Mouse (Mus musculus): ENCODE results near the gene Lgals3. TPM values are rescaled to one million over a fixed set of nuclear protein-coding genes. Genes with fewer than 3 reads are reported as not detected.

Gene Lgals3
- polyA plus RNA-seq, 1 experiment: 150 TPM

- no peak for TF ChIP-seq POLR2A (IDR thresholded peaks at IDR 0.05; ENCODE audit: low read depth, low read length)
- TF ChIP-seq CTCF (IDR thresholded peaks at IDR 0.05; ENCODE audit: borderline replicate concordance, insufficient read depth, low read length): no peak
- H3K27ac ChIP-seq (ENCODE audit: insufficient read depth, low read length): no peak overlapping the region
Observed at GRCm38 (mm10) chr14:47384653-47385052, 17.1 kb downstream of the Lgals3 start.

GRCm38 (mm10) chr14:47386125-47386524 lies 18.6 kb downstream of the Lgals3 start:
- H3K4me1 ChIP-seq (ENCODE audit: control insufficient read depth, insufficient read depth, low read length): no peaks in the 10 kb centered on the region
- TF ChIP-seq POLR2A (IDR thresholded peaks at IDR 0.05; ENCODE audit: low read depth, low read length): no peak
- no peak for TF ChIP-seq CTCF (IDR thresholded peaks at IDR 0.05; ENCODE audit: borderline replicate concordance, insufficient read depth, low read length)

More at GRCm38 (mm10) chr14:47384653-47385052, 17.1 kb downstream of the Lgals3 start:
- Histone ChIP-seq H3K4me1 (ENCODE audit: control insufficient read depth, insufficient read depth, low read length) (no peaks in the 10 kb centered on the region), H3K4me3 (ENCODE audit: insufficient read depth, low read length) (no peak overlapping the region)

GRCm38 (mm10) chr14:47393354-47394094 lies 26.0 kb downstream of the Lgals3 start:
- no peak overlapping the region for H3K27ac ChIP-seq (ENCODE audit: insufficient read depth, low read length)
- H3K4me3 ChIP-seq (ENCODE audit: insufficient read depth, low read length): no peak overlapping the region
- H3K4me1 ChIP-seq (ENCODE audit: control insufficient read depth, insufficient read depth, low read length): no peaks in the 10 kb centered on the region
- no peak for TF ChIP-seq POLR2A (IDR thresholded peaks at IDR 0.05; ENCODE audit: low read depth, low read length)
- TF ChIP-seq CTCF (IDR thresholded peaks at IDR 0.05; ENCODE audit: borderline replicate concordance, insufficient read depth, low read length): no peak

More at GRCm38 (mm10) chr14:47386125-47386524, 18.6 kb downstream of the Lgals3 start:
- Histone ChIP-seq H3K27ac (ENCODE audit: insufficient read depth, low read length) (no peak overlapping the region), H3K4me3 (ENCODE audit: insufficient read depth, low read length) (no peak overlapping the region)

GRCm38 (mm10) chr14:47395007-47395406 lies 27.5 kb downstream of the Lgals3 start:
- TF ChIP-seq POLR2A (IDR thresholded peaks at IDR 0.05; ENCODE audit: low read depth, low read length) (no peak), CTCF (IDR thresholded peaks at IDR 0.05; ENCODE audit: borderline replicate concordance, insufficient read depth, low read length) (no peak)
- no peaks in the 10 kb centered on the region for H3K4me1 ChIP-seq (ENCODE audit: control insufficient read depth, insufficient read depth, low read length)
- H3K4me3 ChIP-seq (ENCODE audit: insufficient read depth, low read length): no peak overlapping the region
- H3K27ac ChIP-seq (ENCODE audit: insufficient read depth, low read length): no peak overlapping the region

- no peak for TF ChIP-seq CTCF (IDR thresholded peaks at IDR 0.05; ENCODE audit: borderline replicate concordance, insufficient read depth, low read length)
- no peak for TF ChIP-seq POLR2A (IDR thresholded peaks at IDR 0.05; ENCODE audit: low read depth, low read length)
- Histone ChIP-seq H3K27ac (ENCODE audit: insufficient read depth, low read length) (no peak overlapping the region), H3K4me1 (ENCODE audit: control insufficient read depth, insufficient read depth, low read length) (no peaks in the 10 kb centered on the region), H3K4me3 (ENCODE audit: insufficient read depth, low read length) (no peak overlapping the region)
Observed at GRCm38 (mm10) chr14:47395462-47396026, 28.0 kb downstream of the Lgals3 start.

GRCm38 (mm10) chr14:47396165-47396652 lies 28.7 kb downstream of the Lgals3 start:
- no peak for TF ChIP-seq POLR2A (IDR thresholded peaks at IDR 0.05; ENCODE audit: low read depth, low read length)
- TF ChIP-seq CTCF (IDR thresholded peaks at IDR 0.05; ENCODE audit: borderline replicate concordance, insufficient read depth, low read length): peak; percentile 63
- Histone ChIP-seq H3K27ac (ENCODE audit: insufficient read depth, low read length) (no peak overlapping the region), H3K4me1 (ENCODE audit: control insufficient read depth, insufficient read depth, low read length) (no peaks in the 10 kb centered on the region), H3K4me3 (ENCODE audit: insufficient read depth, low read length) (no peak overlapping the region)

GRCm38 (mm10) chr14:47402735-47403134 lies 35.2 kb downstream of the Lgals3 start:
- Histone ChIP-seq H3K4me3 (ENCODE audit: insufficient read depth, low read length) (no peak overlapping the region), H3K4me1 (ENCODE audit: control insufficient read depth, insufficient read depth, low read length) (no peaks in the 10 kb centered on the region), H3K27ac (ENCODE audit: insufficient read depth, low read length) (no peak overlapping the region)
- TF ChIP-seq CTCF (IDR thresholded peaks at IDR 0.05; ENCODE audit: borderline replicate concordance, insufficient read depth, low read length): no peak
- TF ChIP-seq POLR2A (IDR thresholded peaks at IDR 0.05; ENCODE audit: low read depth, low read length): no peak

- no peak for TF ChIP-seq POLR2A (IDR thresholded peaks at IDR 0.05; ENCODE audit: low read depth, low read length)
- TF ChIP-seq CTCF (IDR thresholded peaks at IDR 0.05; ENCODE audit: borderline replicate concordance, insufficient read depth, low read length): no peak
Observed at GRCm38 (mm10) chr14:47406000-47406399, 38.4 kb downstream of the Lgals3 start.

GRCm38 (mm10) chr14:47417346-47417745 lies 49.8 kb downstream of the Lgals3 start:
- Histone ChIP-seq H3K4me3 (ENCODE audit: insufficient read depth, low read length) (peak overlapping the region; percentile 68), H3K4me1 (ENCODE audit: control insufficient read depth, insufficient read depth, low read length) (no peaks in the 10 kb centered on the region), H3K27ac (ENCODE audit: insufficient read depth, low read length) (no peak overlapping the region)
- no peak for TF ChIP-seq CTCF (IDR thresholded peaks at IDR 0.05; ENCODE audit: borderline replicate concordance, insufficient read depth, low read length)

More at GRCm38 (mm10) chr14:47406000-47406399, 38.4 kb downstream of the Lgals3 start:
- no peak overlapping the region for H3K27ac ChIP-seq (ENCODE audit: insufficient read depth, low read length)
- no peak overlapping the region for H3K4me3 ChIP-seq (ENCODE audit: insufficient read depth, low read length)
- no peaks in the 10 kb centered on the region for H3K4me1 ChIP-seq (ENCODE audit: control insufficient read depth, insufficient read depth, low read length)

Data from embryonic fibroblast, embryonic 13.5 days (primary cell).